In genomic region chr19:45535929-45536328, GRCm38 (mm10) we compare ENCODE assay signal across 28 mouse cellular contexts. TPM values are rescaled to one million over a fixed set of nuclear protein-coding genes. Genes with fewer than 3 reads are reported as not detected.
DNase-seq lines count a peak whose midpoint lies in the region; ATAC-seq and TF ChIP-seq lines count a peak whose summit lies in the region.
"Had no signal": no experiment of that assay in that cellular context is flagged by ENCODE, and none has a peak within 500 bp of the region (broad histone marks: within the 10 kb centered on the region; RNA-seq: fewer than 3 reads in every experiment).

No protein-coding gene starts in this region.

- peaks cover 18% of the 10 kb centered on the region for H3K4me1 ChIP-seq in forebrain, embryonic 12.5 days
- H3K4me1 ChIP-seq in forebrain, embryonic 16.5 days (replicated peaks; ENCODE audit: control insufficient read depth, insufficient read depth, low read length): peaks cover 12% of the 10 kb centered on the region
- H3K4me1 ChIP-seq in midbrain, postnatal 0 days (ENCODE audit: insufficient read depth, low read length): 0 out of 2 replicates have a peak, but pooled peaks cover 3% of the 10 kb centered on the region
- H3K4me1 ChIP-seq in midbrain, embryonic 11.5 days (ENCODE audit: control insufficient read depth, insufficient read depth, low read length): no peaks in the 10 kb centered on the region
- H3K4me1 ChIP-seq in neural tube, embryonic 13.5 days (replicated peaks): peaks cover 59% of the 10 kb centered on the region
- peaks cover 42% of the 10 kb centered on the region for H3K4me1 ChIP-seq in liver, embryonic 12.5 days
- H3K4me1 ChIP-seq: intestine, embryonic 15.5 days had no signal

- no peak overlapping the region for H3K9ac ChIP-seq in forebrain, embryonic 12.5 days
- H3K9ac ChIP-seq in forebrain, embryonic 16.5 days (replicated peaks; ENCODE audit: low read depth, low read length): no peak overlapping the region
- no peak overlapping the region for H3K9ac ChIP-seq in midbrain, postnatal 0 days (replicated peaks; ENCODE audit: low read length, poor library complexity, severe bottlenecking)
- H3K9ac ChIP-seq in midbrain, embryonic 11.5 days (ENCODE audit: low read length): no peak overlapping the region
- H3K9ac ChIP-seq in neural tube, embryonic 13.5 days: no peak overlapping the region
- H3K9ac ChIP-seq in liver, embryonic 12.5 days: no peak overlapping the region
- H3K9ac ChIP-seq: heart, embryonic 13.5 days; intestine, embryonic 15.5 days; liver, embryonic 13.5 days had no signal

- WGBS in forebrain, embryonic 12.5 days: 65% methylated on average over 6 of the region's 6 CpGs
- WGBS in forebrain, embryonic 16.5 days: 63% methylated on average over 6 of the region's 6 CpGs
- WGBS in midbrain, postnatal 0 days: 58% methylated on average over 6 of the region's 6 CpGs
- 70% methylated on average over 6 of the region's 6 CpGs for WGBS in midbrain, embryonic 11.5 days
- WGBS in neural tube, embryonic 13.5 days: 29% methylated on average over 6 of the region's 6 CpGs
- 40% methylated on average over 6 of the region's 6 CpGs for WGBS in liver, embryonic 12.5 days (ENCODE audit: insufficient replicate concordance)

- peak; percentile 37 for DNase-seq in midbrain, postnatal 0 days (ENCODE audit: low spot score)
- no peak for DNase-seq in midbrain, embryonic 11.5 days (ENCODE audit: low spot score, missing footprints)
- no peak for DNase-seq in gastrocnemius, postnatal 36 days
- no peak for DNase-seq in adrenal gland, postnatal 14 days
- DNase-seq: adrenal gland, adult 8-10 months; cerebellum, adult 11 months; cerebellum, adult 9-10 months; cerebellum, postnatal 36 days; gastrocnemius, adult 2 months; heart, postnatal 10 days; kidney, adult 9 months; kidney, postnatal 25 days; left cerebral cortex, postnatal 4 days; liver, embryonic 13.5 days; lung, adult 18-20 months; midbrain, embryonic 14.5 days; thymus, adult 2 months; thymus, postnatal 36 days had no signal

- H3K4me2 ChIP-seq in forebrain, embryonic 12.5 days: no peak overlapping the region
- no peak overlapping the region for H3K4me2 ChIP-seq in forebrain, embryonic 16.5 days (ENCODE audit: low read length)
- no peak overlapping the region for H3K4me2 ChIP-seq in midbrain, postnatal 0 days (ENCODE audit: low read depth, low read length, poor library complexity, severe bottlenecking)
- no peak overlapping the region for H3K4me2 ChIP-seq in midbrain, embryonic 11.5 days
- no peak overlapping the region for H3K4me2 ChIP-seq in neural tube, embryonic 13.5 days
- H3K4me2 ChIP-seq in liver, embryonic 12.5 days: no peak overlapping the region
- H3K4me2 ChIP-seq: heart, embryonic 13.5 days; intestine, embryonic 15.5 days; liver, embryonic 13.5 days had no signal

- TF ChIP-seq CTCF in midbrain, postnatal 0 days (IDR thresholded peaks at IDR 0.05): no peak

- no peak overlapping the region for H3K4me3 ChIP-seq in forebrain, embryonic 12.5 days (replicated peaks)
- H3K4me3 ChIP-seq in forebrain, embryonic 16.5 days (replicated peaks; ENCODE audit: low read length): no peak overlapping the region
- H3K4me3 ChIP-seq in midbrain, postnatal 0 days (ENCODE audit: low read depth, low read length): no peak overlapping the region
- H3K4me3 ChIP-seq in midbrain, embryonic 11.5 days (ENCODE audit: low read depth, low read length): no peak overlapping the region
- H3K4me3 ChIP-seq in neural tube, embryonic 13.5 days: no peak overlapping the region
- no peak overlapping the region for H3K4me3 ChIP-seq in liver, embryonic 12.5 days
- H3K4me3 ChIP-seq: gastrocnemius, adult 2 months; heart, embryonic 13.5 days; intestine, embryonic 15.5 days; left cerebral cortex, adult 2 months; liver, embryonic 13.5 days had no signal

- H3K27me3 ChIP-seq in forebrain, embryonic 12.5 days: peaks cover 35% of the 10 kb centered on the region
- no peaks in the 10 kb centered on the region for H3K27me3 ChIP-seq in forebrain, embryonic 16.5 days (replicated peaks; ENCODE audit: control insufficient read depth, insufficient read depth, low read length)
- H3K27me3 ChIP-seq in midbrain, postnatal 0 days (ENCODE audit: insufficient read depth, low read length): no peaks in the 10 kb centered on the region
- peaks cover 24% of the 10 kb centered on the region for H3K27me3 ChIP-seq in midbrain, embryonic 11.5 days (ENCODE audit: control insufficient read depth, insufficient read depth, low read length)
- H3K27me3 ChIP-seq in neural tube, embryonic 13.5 days: no peaks in the 10 kb centered on the region; the same call in 1 of the 2 replicates
- H3K27me3 ChIP-seq in liver, embryonic 12.5 days (replicated peaks): peaks cover 19% of the 10 kb centered on the region
- H3K27me3 ChIP-seq: intestine, embryonic 15.5 days had no signal

- no peaks in the 10 kb centered on the region for H3K9me3 ChIP-seq in forebrain, embryonic 12.5 days
- H3K9me3 ChIP-seq in forebrain, embryonic 16.5 days (ENCODE audit: control insufficient read depth, low read length): no peaks in the 10 kb centered on the region
- H3K9me3 ChIP-seq in midbrain, postnatal 0 days (ENCODE audit: low read length): no peaks in the 10 kb centered on the region
- H3K9me3 ChIP-seq in midbrain, embryonic 11.5 days (ENCODE audit: control insufficient read depth, low read length): no peaks in the 10 kb centered on the region
- H3K9me3 ChIP-seq in neural tube, embryonic 13.5 days: no peaks in the 10 kb centered on the region
- H3K9me3 ChIP-seq in liver, embryonic 12.5 days (replicated peaks): no peaks in the 10 kb centered on the region
- H3K9me3 ChIP-seq: heart, embryonic 13.5 days; intestine, embryonic 15.5 days; liver, embryonic 13.5 days had no signal

- no peaks in the 10 kb centered on the region for H3K36me3 ChIP-seq in forebrain, embryonic 12.5 days (replicated peaks)
- no peaks in the 10 kb centered on the region for H3K36me3 ChIP-seq in forebrain, embryonic 16.5 days (ENCODE audit: control insufficient read depth, insufficient read depth)
- no peaks in the 10 kb centered on the region for H3K36me3 ChIP-seq in midbrain, postnatal 0 days (ENCODE audit: insufficient read depth, low read length)
- no peaks in the 10 kb centered on the region for H3K36me3 ChIP-seq in midbrain, embryonic 11.5 days (ENCODE audit: control insufficient read depth, insufficient read depth, low read length)
- peaks cover 4% of the 10 kb centered on the region; the same call in 1 of the 2 replicates for H3K36me3 ChIP-seq in neural tube, embryonic 13.5 days
- peaks cover 5% of the 10 kb centered on the region; the same call in 1 of the 2 replicates for H3K36me3 ChIP-seq in liver, embryonic 12.5 days
- H3K36me3 ChIP-seq: heart, embryonic 13.5 days; intestine, embryonic 15.5 days had no signal

- no peak overlapping the region for H3K27ac ChIP-seq in forebrain, embryonic 12.5 days
- no peak overlapping the region for H3K27ac ChIP-seq in forebrain, embryonic 16.5 days (ENCODE audit: low read length)
- no peak overlapping the region for H3K27ac ChIP-seq in midbrain, postnatal 0 days (ENCODE audit: low read depth, low read length)
- no peak overlapping the region for H3K27ac ChIP-seq in midbrain, embryonic 11.5 days (ENCODE audit: low read depth, low read length)
- peak overlapping the region; percentile 78 for H3K27ac ChIP-seq in neural tube, embryonic 13.5 days (replicated peaks)
- no peak overlapping the region for H3K27ac ChIP-seq in liver, embryonic 12.5 days
- H3K27ac ChIP-seq: gastrocnemius, adult 2 months; heart, embryonic 13.5 days; intestine, embryonic 15.5 days; left cerebral cortex, adult 2 months; liver, embryonic 13.5 days; macrophage had no signal

- ATAC-seq in forebrain, embryonic 12.5 days (ENCODE audit: low FRiP score): 0 out of 2 replicates have a peak, but pooled peaks have one; percentile 6
- no peak for ATAC-seq in forebrain, embryonic 16.5 days
- no peak for ATAC-seq in midbrain, postnatal 0 days (ENCODE audit: low FRiP score)
- no peak for ATAC-seq in midbrain, embryonic 11.5 days (ENCODE audit: low FRiP score)
- ATAC-seq in neural tube, embryonic 13.5 days (ENCODE audit: low read depth): peak; percentile 48
- ATAC-seq in liver, embryonic 12.5 days: no peak
- ATAC-seq: forebrain, embryonic 14.5 days; intestine, embryonic 15.5 days; lung, postnatal 0 days had no signal

- intact Hi-C loops in gastrocnemius, postnatal 36 days (cut with DNase I): no loop called here

RNA-seq across cellular contexts. Expression of gene Poll, which starts 24.4 kb away (rescaled TPM):
- 18.1 and 18.2 TPM in 2 replicates for polyA plus RNA-seq in forebrain, embryonic 12.5 days (2016; fragmentation: Nextera tagmentation; extraction: Ambion mirVana)
- 12.8 and 14.6 TPM in 2 replicates for polyA plus RNA-seq in forebrain, embryonic 16.5 days (2015; fragmentation: Nextera tagmentation; extraction: Ambion mirVana)
- total RNA-seq in midbrain, postnatal 0 days (2014; rRNA removed): 9.9 and 12.1 TPM in 2 replicates
- polyA plus RNA-seq in midbrain, postnatal 0 days (2015; fragmentation: Nextera tagmentation; extraction: Ambion mirVana): 8.9 and 10.4 TPM in 2 replicates
- 14.3 and 16.5 TPM in 2 replicates for polyA plus RNA-seq in midbrain, embryonic 11.5 days (2014; fragmentation: Nextera tagmentation; extraction: Ambion mirVana)
- 12.0 and 14.2 TPM in 2 replicates for polyA plus RNA-seq in neural tube, embryonic 13.5 days (2015; fragmentation: Nextera tagmentation; extraction: Ambion mirVana)
- total RNA-seq in gastrocnemius, postnatal 36 days (2021): 10 to 100 TPM; 13.3 to 14.2 TPM
- polyA plus RNA-seq in liver, embryonic 12.5 days (2016; fragmentation: Nextera tagmentation; extraction: Ambion mirVana): 9.2 and 9.9 TPM in 2 replicates
- total RNA-seq in adrenal gland, postnatal 14 days (2021): 9.3 and 11.3 TPM in 2 replicates

RNA-seq across cellular contexts. Expression of gene Gm17018, which starts 24.5 kb away (rescaled TPM):
- polyA plus RNA-seq in forebrain, embryonic 12.5 days (2016; fragmentation: Nextera tagmentation; extraction: Ambion mirVana): 45.5 and 47.1 TPM in 2 replicates
- 41.4 and 44.0 TPM in 2 replicates for polyA plus RNA-seq in forebrain, embryonic 16.5 days (2015; fragmentation: Nextera tagmentation; extraction: Ambion mirVana)
- total RNA-seq in midbrain, postnatal 0 days (2014; rRNA removed): 15.7 and 20.9 TPM in 2 replicates
- 83.7 and 84.4 TPM in 2 replicates for polyA plus RNA-seq in midbrain, postnatal 0 days (2015; fragmentation: Nextera tagmentation; extraction: Ambion mirVana)
- polyA plus RNA-seq in midbrain, embryonic 11.5 days (2014; fragmentation: Nextera tagmentation; extraction: Ambion mirVana): 47.7 and 54.3 TPM in 2 replicates
- 63.4 and 66.7 TPM in 2 replicates for polyA plus RNA-seq in neural tube, embryonic 13.5 days (2015; fragmentation: Nextera tagmentation; extraction: Ambion mirVana)
- 10 to 100 TPM; 17.5 to 18.9 TPM for total RNA-seq in gastrocnemius, postnatal 36 days (2021)
- 21.4 and 25.5 TPM in 2 replicates for polyA plus RNA-seq in liver, embryonic 12.5 days (2016; fragmentation: Nextera tagmentation; extraction: Ambion mirVana)
- 21.1 and 22.6 TPM in 2 replicates for total RNA-seq in adrenal gland, postnatal 14 days (2021)

Comparison
In these comparisons a context has a peak if more than half of its experiments do, and no peak if none do; other contexts are left out.
1. ATAC-seq: peak in forebrain, embryonic 12.5 days (single experiment) and neural tube, embryonic 13.5 days (single experiment); none in forebrain, embryonic 16.5 days (single experiment), midbrain, postnatal 0 days (single experiment), midbrain, embryonic 11.5 days (single experiment) and liver, embryonic 12.5 days (single experiment).